Mouse (Mus musculus) liver, embryonic 13.5 days (tissue): ENCODE measurements at regions not wholly inside any gene's neighbourhood (a gene's known extent, or its start where the extent isn't known, plus 50 kb on each side); places are given as distances from the start of the nearest gene placed in this dataset.

ENCODE experiments used
- ATAC-seq: fragments of 200-750 bp; cut with Nextera tagmentation; 2 replicates; pipeline ENCODE4 v1.8.0; 2017; ENCODE audit warnings: low read depth, mild to moderate bottlenecking, moderate number of reproducible peaks, moderate library complexity
- DNase-seq: peaks from one replicate; pipeline ENCODE4 v3.0.0; 2022
- H3K27ac ChIP-seq: fragments of 300-500 bp; sonication (generic); 2 replicates; pipeline ENCODE4 v1.5.1; 2015; ENCODE audit warnings: moderate library complexity, mild to moderate bottlenecking, inconsistent platforms
- H3K27me3 ChIP-seq: fragments of 300-500 bp; sonication (generic); 2 replicates; pipeline ENCODE4 v1.6.1; 2015; ENCODE audit warnings: mild to moderate bottlenecking, inconsistent platforms
- H3K36me3 ChIP-seq: fragments of 300-500 bp; sonication (generic); 2 replicates; pipeline ENCODE4 v1.6.1; 2015; ENCODE audit warnings: mild to moderate bottlenecking, inconsistent platforms
- H3K4me1 ChIP-seq: fragments of 300-500 bp; sonication (generic); replicated peaks from 2 replicates; pipeline ENCODE4 v1.6.1; 2015; ENCODE audit warnings: inconsistent platforms
- H3K4me2 ChIP-seq: fragments of 300-500 bp; sonication (generic); 2 replicates; pipeline ENCODE4 v1.6.1; 2015; ENCODE audit warnings: inconsistent platforms, mild to moderate bottlenecking, moderate library complexity
- H3K4me3 ChIP-seq: fragments of 300-500 bp; sonication (generic); replicated peaks from 2 replicates; pipeline ENCODE4 v1.5.1; 2015; ENCODE audit warnings: mild to moderate bottlenecking, inconsistent platforms
- H3K9ac ChIP-seq: fragments of 300-500 bp; sonication (generic); 2 replicates; pipeline ENCODE4 v1.6.1; 2015; ENCODE audit warnings: mild to moderate bottlenecking, inconsistent platforms
- H3K9me3 ChIP-seq: fragments of 300-500 bp; sonication (generic); replicated peaks from 2 replicates; pipeline ENCODE4 v1.6.1; 2016; ENCODE audit warnings: inconsistent platforms
- WGBS: fragments of 180-500 bp; shearing (Covaris S2); methylation state at CpG from one replicate; pipeline ENCODE4 v1.1.7; 2015; ENCODE audit not compliant: insufficient replicate concordance; 5-methylcytosine and 5-hydroxymethylcytosine counted together

GRCm38 (mm10) chr11:84667711-84668110 lies 142.4 kb upstream of the Lhx1 start:
- 45% methylated on average over 4 of the region's 4 CpGs for WGBS
- H3K9ac ChIP-seq, result no peak overlapping the region
- H3K27ac ChIP-seq, result no peak overlapping the region
- no peaks in the 10 kb centered on the region for H3K27me3 ChIP-seq
- ATAC-seq, result no peak
- H3K4me2 ChIP-seq, result no peak overlapping the region
- peaks cover 11% of the 10 kb centered on the region for H3K4me1 ChIP-seq
- no peak overlapping the region for H3K4me3 ChIP-seq
- no peaks in the 10 kb centered on the region for H3K9me3 ChIP-seq
- H3K36me3 ChIP-seq, result no peaks in the 10 kb centered on the region
- DNase-seq, result no peak

GRCm38 (mm10) chr11:84664258-84664657 lies 138.9 kb upstream of the Lhx1 start:
- no peak overlapping the region for H3K4me3 ChIP-seq
- 0 out of 2 replicates have a peak, but pooled peaks cover 4% of the 10 kb centered on the region for H3K27me3 ChIP-seq
- no peaks in the 10 kb centered on the region for H3K9me3 ChIP-seq
- peak; percentile 61 for ATAC-seq
- no peak overlapping the region for H3K4me2 ChIP-seq
- no peak overlapping the region for H3K9ac ChIP-seq
- H3K4me1 ChIP-seq, result peaks cover 6% of the 10 kb centered on the region
- no peaks in the 10 kb centered on the region for H3K36me3 ChIP-seq
- H3K27ac ChIP-seq, result no peak overlapping the region
- WGBS, result 21% methylated on average over 3 of the region's 3 CpGs
- DNase-seq, result no peak

- H3K27me3 ChIP-seq, result 0 out of 2 replicates have a peak, but pooled peaks cover 4% of the 10 kb centered on the region
These were observed 136.6 kb upstream of the Lhx1 start for GRCm38 (mm10) chr11:84661981-84662380.

GRCm38 (mm10) chr11:84660877-84661276 lies 135.5 kb upstream of the Lhx1 start:
- 44% methylated on average over 8 of the region's 8 CpGs for WGBS
- DNase-seq (no peak), ATAC-seq (no peak)
- H3K4me2 ChIP-seq, result no peak overlapping the region
- peaks cover 6% of the 10 kb centered on the region for H3K4me1 ChIP-seq
- H3K36me3 ChIP-seq, result no peaks in the 10 kb centered on the region
- H3K27ac ChIP-seq, result no peak overlapping the region
- H3K9ac ChIP-seq, result no peak overlapping the region
- no peak overlapping the region for H3K4me3 ChIP-seq
- 0 out of 2 replicates have a peak, but pooled peaks cover 7% of the 10 kb centered on the region for H3K27me3 ChIP-seq
- H3K9me3 ChIP-seq, result no peaks in the 10 kb centered on the region

More at GRCm38 (mm10) chr11:84661981-84662380, 136.6 kb upstream of the Lhx1 start:
- no peak overlapping the region for H3K27ac ChIP-seq
- no peak overlapping the region for H3K9ac ChIP-seq
- no peaks in the 10 kb centered on the region for H3K9me3 ChIP-seq
- no peak overlapping the region for H3K4me2 ChIP-seq
- H3K4me3 ChIP-seq, result no peak overlapping the region
- peaks cover 6% of the 10 kb centered on the region for H3K4me1 ChIP-seq
- 12% methylated on average over 7 of the region's 7 CpGs for WGBS
- no peak for DNase-seq
- ATAC-seq, result no peak
- H3K36me3 ChIP-seq, result no peaks in the 10 kb centered on the region

- WGBS, result 73% methylated on average over 7 of the region's 7 CpGs
- DNase-seq (no peak), ATAC-seq (no peak)
- H3K36me3 ChIP-seq, result no peaks in the 10 kb centered on the region
- H3K27me3 ChIP-seq, result peaks cover 19% of the 10 kb centered on the region
- H3K9ac ChIP-seq, result no peak overlapping the region
- no peaks in the 10 kb centered on the region for H3K9me3 ChIP-seq
- no peak overlapping the region for H3K27ac ChIP-seq
- no peak overlapping the region for H3K4me2 ChIP-seq
- H3K4me3 ChIP-seq, result no peak overlapping the region
- peaks cover 6% of the 10 kb centered on the region; the same call in 1 of the 2 replicates for H3K4me1 ChIP-seq
These were observed 134.1 kb upstream of the Lhx1 start for GRCm38 (mm10) chr11:84659370-84659937.

- Histone ChIP-seq H3K4me3 (no peak overlapping the region), H3K4me1 (no peaks in the 10 kb centered on the region), H3K4me2 (no peak overlapping the region), H3K27ac (no peak overlapping the region), H3K27me3 (peaks cover 55% of the 10 kb centered on the region), H3K9me3 (no peaks in the 10 kb centered on the region), H3K9ac (no peak overlapping the region), H3K36me3 (no peaks in the 10 kb centered on the region)
- ATAC-seq, result no peak
- no peak for DNase-seq
- WGBS, result 43% methylated on average over 8 of the region's 8 CpGs
These were observed 128.1 kb upstream of the Lhx1 start for GRCm38 (mm10) chr11:84653481-84653880.

GRCm38 (mm10) chr11:84648899-84649298 lies 123.6 kb upstream of the Lhx1 start:
- 79% methylated on average over 5 of the region's 5 CpGs for WGBS
- H3K27me3 ChIP-seq, result peaks cover 55% of the 10 kb centered on the region

GRCm38 (mm10) chr11:84647104-84647503 lies 121.8 kb upstream of the Lhx1 start:
- Histone ChIP-seq H3K4me2 (no peak overlapping the region), H3K9ac (no peak overlapping the region), H3K4me3 (no peak overlapping the region), H3K36me3 (no peaks in the 10 kb centered on the region), H3K4me1 (no peaks in the 10 kb centered on the region), H3K27ac (no peak overlapping the region), H3K9me3 (peaks cover 4% of the 10 kb centered on the region; the same call in 1 of the 2 replicates), H3K27me3 (peaks cover 62% of the 10 kb centered on the region)
- no peak for ATAC-seq
- no peak for DNase-seq
- 77% methylated on average over 5 of the region's 5 CpGs for WGBS

More at GRCm38 (mm10) chr11:84648899-84649298, 123.6 kb upstream of the Lhx1 start:
- H3K9ac ChIP-seq, result no peak overlapping the region
- H3K27ac ChIP-seq, result no peak overlapping the region
- H3K4me2 ChIP-seq, result no peak overlapping the region
- H3K9me3 ChIP-seq, result peaks cover 4% of the 10 kb centered on the region; the same call in 1 of the 2 replicates
- ATAC-seq (no peak), DNase-seq (no peak)
- no peaks in the 10 kb centered on the region for H3K4me1 ChIP-seq
- no peak overlapping the region for H3K4me3 ChIP-seq
- H3K36me3 ChIP-seq, result no peaks in the 10 kb centered on the region

- H3K9me3 ChIP-seq, result peaks cover 4% of the 10 kb centered on the region; the same call in 1 of the 2 replicates
- H3K36me3 ChIP-seq, result no peaks in the 10 kb centered on the region
- H3K4me1 ChIP-seq, result no peaks in the 10 kb centered on the region
- DNase-seq, result no peak
- no peak overlapping the region for H3K4me2 ChIP-seq
- H3K27ac ChIP-seq, result no peak overlapping the region
- no peak for ATAC-seq
- H3K4me3 ChIP-seq, result no peak overlapping the region
- no peak overlapping the region for H3K9ac ChIP-seq
- WGBS, result 27% methylated on average over 5 of the region's 5 CpGs
- H3K27me3 ChIP-seq, result peaks cover 78% of the 10 kb centered on the region
These were observed 117.7 kb upstream of the Lhx1 start for GRCm38 (mm10) chr11:84643107-84643372.

- H3K4me2 ChIP-seq, result peak overlapping the region; percentile 44
- no peak overlapping the region for H3K9ac ChIP-seq
- H3K9me3 ChIP-seq, result peaks cover 4% of the 10 kb centered on the region; the same call in 1 of the 2 replicates
- H3K27me3 ChIP-seq, result peaks cover 83% of the 10 kb centered on the region
- 4% methylated on average over 67 of the region's 67 CpGs for WGBS
- DNase-seq, result no peak
- no peak overlapping the region for H3K27ac ChIP-seq
- ATAC-seq, result no peak
- H3K4me1 ChIP-seq, result no peaks in the 10 kb centered on the region
- peak overlapping the region; percentile 23 for H3K4me3 ChIP-seq
- no peaks in the 10 kb centered on the region for H3K36me3 ChIP-seq
These were observed 117.2 kb upstream of the Lhx1 start for GRCm38 (mm10) chr11:84642300-84643106.

- no peak overlapping the region for H3K9ac ChIP-seq
- no peak overlapping the region for H3K4me2 ChIP-seq
- H3K4me3 ChIP-seq, result no peak overlapping the region
- H3K27ac ChIP-seq, result no peak overlapping the region
- H3K4me1 ChIP-seq, result no peaks in the 10 kb centered on the region
- peaks cover 92% of the 10 kb centered on the region for H3K27me3 ChIP-seq
- ATAC-seq (no peak), DNase-seq (no peak)
- 19% methylated on average over 5 of the region's 5 CpGs for WGBS
- H3K9me3 ChIP-seq, result no peaks in the 10 kb centered on the region
- no peaks in the 10 kb centered on the region for H3K36me3 ChIP-seq
These were observed 116.3 kb upstream of the Lhx1 start for GRCm38 (mm10) chr11:84641601-84642000.

- no peaks in the 10 kb centered on the region for H3K36me3 ChIP-seq
- no peak overlapping the region for H3K4me2 ChIP-seq
- peaks cover 81% of the 10 kb centered on the region for H3K27me3 ChIP-seq
- no peak for ATAC-seq
- DNase-seq, result no peak
- no peaks in the 10 kb centered on the region for H3K9me3 ChIP-seq
- H3K9ac ChIP-seq, result no peak overlapping the region
- no peak overlapping the region for H3K27ac ChIP-seq
- no peak overlapping the region for H3K4me3 ChIP-seq
- WGBS, result 14% methylated on average over 9 of the region's 9 CpGs
- no peaks in the 10 kb centered on the region for H3K4me1 ChIP-seq
These were observed 113.0 kb upstream of the Lhx1 start for GRCm38 (mm10) chr11:84638353-84638752.
